Mouse (Mus musculus): ENCODE results near the gene Kif2c. TPM values are rescaled to one million over a fixed set of nuclear protein-coding genes. Genes with fewer than 3 reads are reported as not detected.
A peak's percentile ranks its signal among the peaks of the same experiment; 100 is the strongest.

The Kif2c gene
- polyA plus RNA-seq, 1 experiment: 0.16 TPM

DNA sequence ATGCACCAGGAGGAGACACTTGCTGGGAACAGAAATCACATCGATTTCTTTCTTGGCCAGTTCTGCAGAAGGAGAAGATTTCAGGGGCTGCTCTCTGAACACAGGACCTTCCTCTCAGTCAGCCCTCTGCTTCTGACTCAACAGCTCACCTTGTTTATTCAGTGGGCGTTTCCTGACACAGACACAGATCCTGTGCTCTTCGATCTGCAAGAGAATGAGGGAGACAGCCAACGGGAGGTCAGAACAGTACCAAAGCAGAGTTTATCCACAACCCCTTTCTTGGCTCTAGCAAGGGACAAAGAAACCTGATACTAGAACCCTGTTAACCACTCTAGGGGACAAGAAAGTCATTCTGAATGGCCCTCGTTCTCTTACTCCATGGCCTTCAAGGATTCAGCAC is 12.5 kb downstream of the Kif2c start:
- 94% methylated on average over 5 of the region's 5 CpGs for WGBS
- Histone ChIP-seq H3K4me1 (ENCODE audit: control insufficient read depth, insufficient read depth, low read length) (no peaks in the 10 kb centered on the region), H3K27ac (ENCODE audit: insufficient read depth, low read length) (no peak overlapping the region), H3K4me3 (replicated peaks; ENCODE audit: insufficient read depth, low read depth, low read length) (no peak overlapping the region), H3K27me3 (ENCODE audit: control insufficient read depth, insufficient read depth, low read length) (no peaks in the 10 kb centered on the region)
- TF ChIP-seq CTCF (IDR thresholded peaks at IDR 0.05; ENCODE audit: borderline replicate concordance, insufficient read depth, low read depth, low read length) (no peak), POLR2A (IDR thresholded peaks at IDR 0.05; ENCODE audit: borderline replicate concordance, insufficient read depth, low read length) (no peak)
- DNase-seq: no peak

DNA sequence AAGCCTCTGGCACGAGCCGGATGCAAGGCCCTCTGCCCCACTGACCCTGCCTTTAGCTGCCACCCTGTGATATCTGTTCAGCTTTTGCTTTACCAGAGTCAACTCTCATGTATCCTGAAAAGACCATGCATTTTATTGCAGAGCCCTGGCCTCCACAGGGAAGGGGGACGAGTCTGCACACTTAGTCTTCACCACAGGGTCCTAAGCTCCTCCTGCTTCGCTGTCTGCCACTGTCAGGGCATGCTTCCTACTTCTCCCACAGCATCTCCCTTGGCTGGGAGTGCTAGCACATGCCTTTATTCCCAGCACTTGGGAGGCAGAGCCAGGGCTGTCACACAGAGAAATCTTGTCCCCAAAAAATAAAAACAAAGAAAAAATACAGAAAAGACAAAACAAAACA is 21.3 kb downstream of the Kif2c start:
- TF ChIP-seq CTCF (IDR thresholded peaks at IDR 0.05; ENCODE audit: borderline replicate concordance, insufficient read depth, low read depth, low read length) (no peak), POLR2A (IDR thresholded peaks at IDR 0.05; ENCODE audit: borderline replicate concordance, insufficient read depth, low read length) (no peak)
- no peak overlapping the region for H3K4me3 ChIP-seq (replicated peaks; ENCODE audit: insufficient read depth, low read depth, low read length)
- WGBS: 71% methylated on average over 4 of the region's 4 CpGs
- DNase-seq: no peak
- H3K27ac ChIP-seq (ENCODE audit: insufficient read depth, low read length): no peak overlapping the region
- H3K4me1 ChIP-seq (ENCODE audit: control insufficient read depth, insufficient read depth, low read length): no peaks in the 10 kb centered on the region
- H3K27me3 ChIP-seq (ENCODE audit: control insufficient read depth, insufficient read depth, low read length): no peaks in the 10 kb centered on the region

DNA sequence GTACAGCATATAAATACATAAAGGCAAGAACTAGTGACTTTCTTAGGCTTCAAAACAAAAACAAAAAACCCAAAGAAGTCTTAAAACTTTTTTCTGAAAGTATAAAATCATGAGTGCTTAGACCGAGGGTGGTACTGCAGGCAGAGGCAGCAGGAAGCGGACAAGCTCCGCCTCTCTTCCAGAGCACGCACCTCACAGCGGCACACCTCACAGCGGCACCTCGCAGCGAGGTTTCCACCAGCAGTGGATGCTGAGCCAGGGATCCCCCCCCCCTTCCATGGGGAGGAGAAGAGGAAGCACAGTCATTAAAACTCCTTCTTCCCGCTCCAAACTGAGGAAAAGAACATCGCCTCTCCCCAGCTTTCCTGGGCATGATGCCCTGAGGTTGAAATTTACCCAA is 22.8 kb downstream of the Kif2c start:
- Histone ChIP-seq H3K4me1 (ENCODE audit: control insufficient read depth, insufficient read depth, low read length) (no peaks in the 10 kb centered on the region), H3K4me3 (replicated peaks; ENCODE audit: insufficient read depth, low read depth, low read length) (no peak overlapping the region), H3K27ac (ENCODE audit: insufficient read depth, low read length) (no peak overlapping the region), H3K27me3 (ENCODE audit: control insufficient read depth, insufficient read depth, low read length) (no peaks in the 10 kb centered on the region)
- DNase-seq: no peak
- 77% methylated on average over 10 of the region's 10 CpGs for WGBS
- TF ChIP-seq CTCF (IDR thresholded peaks at IDR 0.05; ENCODE audit: borderline replicate concordance, insufficient read depth, low read depth, low read length): no peak

DNA sequence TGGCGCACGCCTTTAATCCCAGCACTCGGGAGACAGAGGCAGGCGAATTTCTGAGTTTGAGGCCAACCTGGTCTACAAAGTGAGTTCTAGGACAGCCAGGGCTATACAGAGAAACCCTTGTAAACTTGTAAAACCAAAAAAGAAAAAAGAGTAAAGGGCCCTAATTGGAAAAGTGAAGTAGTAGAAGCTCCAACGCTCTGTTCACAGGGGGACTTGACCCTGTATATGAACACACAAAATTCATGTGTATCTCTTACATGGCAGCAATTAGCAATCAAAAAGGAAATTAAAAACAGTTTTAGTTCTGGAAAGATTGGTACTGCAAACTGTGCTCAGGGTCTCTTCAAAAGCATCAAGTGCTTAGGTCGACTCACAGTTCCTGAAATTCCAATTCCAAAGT is 26.1 kb downstream of the Kif2c start:
- WGBS: 28% methylated on average over 6 of the region's 6 CpGs
- H3K4me1 ChIP-seq (ENCODE audit: control insufficient read depth, insufficient read depth, low read length): no peaks in the 10 kb centered on the region
- TF ChIP-seq CTCF (IDR thresholded peaks at IDR 0.05; ENCODE audit: borderline replicate concordance, insufficient read depth, low read depth, low read length): no peak
- no peak for TF ChIP-seq POLR2A (IDR thresholded peaks at IDR 0.05; ENCODE audit: borderline replicate concordance, insufficient read depth, low read length)
- no peak for DNase-seq
- H3K27me3 ChIP-seq (ENCODE audit: control insufficient read depth, insufficient read depth, low read length): no peaks in the 10 kb centered on the region
- H3K27ac ChIP-seq (ENCODE audit: insufficient read depth, low read length): peak overlapping the region; percentile 87; the same call in 1 of the 2 replicates
- H3K4me3 ChIP-seq (replicated peaks; ENCODE audit: insufficient read depth, low read depth, low read length): peak overlapping the region; percentile 86

DNA sequence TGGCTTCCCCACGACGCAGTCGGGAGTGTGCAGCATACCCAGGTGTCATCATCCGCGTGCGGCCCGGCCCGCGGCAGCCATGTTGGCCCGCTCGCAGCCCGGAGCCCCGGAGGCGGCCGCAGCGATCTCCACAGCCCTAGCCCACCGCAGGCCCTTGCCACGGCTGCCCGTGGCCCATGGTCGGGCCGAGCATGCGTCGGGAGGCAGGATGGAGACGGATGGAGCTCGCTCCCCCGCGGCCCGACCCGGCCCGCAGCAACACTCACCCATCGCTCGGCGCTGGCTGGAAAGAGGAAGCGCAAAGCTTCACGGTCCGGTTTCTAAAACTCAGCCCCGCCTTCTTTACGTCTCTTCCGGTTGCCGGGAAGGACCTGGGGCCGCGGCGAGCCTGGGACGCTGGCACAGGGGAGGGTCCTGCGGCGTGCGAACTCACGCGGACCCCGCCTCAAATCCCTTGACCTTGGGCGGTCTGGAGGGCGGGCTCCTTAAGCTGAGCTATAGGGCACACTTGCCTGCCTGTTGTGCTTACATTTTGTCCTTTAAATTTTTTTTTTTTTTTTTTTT is 26.6 kb downstream of the Kif2c start, which contains the start of gene Rps8:
Rps8 (minus strand) TSS at position 452 of the 564 bp plus-strand sequence.
- H3K27ac ChIP-seq (ENCODE audit: insufficient read depth, low read length): peak within 1 kb of the TSS; percentile 87
- TF ChIP-seq CTCF (IDR thresholded peaks at IDR 0.05; ENCODE audit: borderline replicate concordance, insufficient read depth, low read depth, low read length) (no peak), POLR2A (IDR thresholded peaks at IDR 0.05; ENCODE audit: borderline replicate concordance, insufficient read depth, low read length) (peak; percentile 98)
- WGBS: under 1% methylated on average over 52 of the region's 52 CpGs
- H3K4me3 ChIP-seq (replicated peaks; ENCODE audit: insufficient read depth, low read depth, low read length): peak within 1 kb of the TSS; percentile 86
- no peaks in the 10 kb centered on the region for H3K4me1 ChIP-seq (ENCODE audit: control insufficient read depth, insufficient read depth, low read length)
- no peaks in the 10 kb centered on the region for H3K27me3 ChIP-seq (ENCODE audit: control insufficient read depth, insufficient read depth, low read length)
- peak; percentile 88 to 90 for DNase-seq

DNA sequence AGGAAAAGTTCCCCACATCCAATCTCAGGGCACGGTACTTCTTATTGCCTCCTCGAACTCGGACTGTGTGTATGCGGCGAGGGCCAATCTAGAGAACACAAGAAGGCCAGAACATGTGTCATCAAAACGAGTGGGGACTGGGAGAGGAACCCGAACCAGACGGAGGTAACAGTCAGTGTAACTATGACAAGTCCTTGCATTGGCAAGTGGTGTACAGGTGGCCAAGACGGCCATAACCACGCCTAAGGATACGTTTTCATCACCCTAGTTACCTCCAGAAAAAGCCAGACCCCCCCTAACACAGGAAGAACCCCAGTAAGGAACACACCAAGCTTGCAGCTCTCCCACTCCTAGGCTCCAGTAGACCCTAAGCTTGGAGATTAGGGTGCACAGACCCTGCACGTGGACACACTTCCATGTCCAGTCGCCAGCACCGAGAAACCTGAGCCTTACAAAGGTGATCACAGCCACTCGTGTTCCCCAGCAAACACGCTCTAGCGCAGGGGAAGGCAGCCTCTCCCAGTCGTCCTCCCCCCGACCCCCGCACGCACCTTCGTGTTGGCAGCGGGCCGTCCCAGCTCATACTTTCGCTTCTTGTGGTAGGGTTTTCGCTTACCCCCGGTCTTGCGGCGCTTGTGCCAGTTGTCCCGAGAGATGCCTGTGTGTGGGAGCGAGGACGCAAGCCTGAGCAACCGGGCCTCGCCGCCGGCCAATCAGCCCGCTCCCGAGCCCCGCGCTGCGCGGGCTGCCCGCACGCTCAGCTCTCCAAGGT is 27.2 kb downstream of the Kif2c start:
- no peak for TF ChIP-seq POLR2A (IDR thresholded peaks at IDR 0.05; ENCODE audit: borderline replicate concordance, insufficient read depth, low read length)
- TF ChIP-seq CTCF (IDR thresholded peaks at IDR 0.05; ENCODE audit: borderline replicate concordance, insufficient read depth, low read depth, low read length): no peak
- peak in 1 of 2 experiments; percentile 19 for DNase-seq
- no peaks in the 10 kb centered on the region for H3K27me3 ChIP-seq (ENCODE audit: control insufficient read depth, insufficient read depth, low read length)
- H3K27ac ChIP-seq (ENCODE audit: insufficient read depth, low read length): peak overlapping the region; percentile 87
- H3K4me3 ChIP-seq (replicated peaks; ENCODE audit: insufficient read depth, low read depth, low read length): peak overlapping the region; percentile 86
- H3K4me1 ChIP-seq (ENCODE audit: control insufficient read depth, insufficient read depth, low read length): no peaks in the 10 kb centered on the region
- WGBS: 2% methylated on average over 44 of the region's 44 CpGs

DNA sequence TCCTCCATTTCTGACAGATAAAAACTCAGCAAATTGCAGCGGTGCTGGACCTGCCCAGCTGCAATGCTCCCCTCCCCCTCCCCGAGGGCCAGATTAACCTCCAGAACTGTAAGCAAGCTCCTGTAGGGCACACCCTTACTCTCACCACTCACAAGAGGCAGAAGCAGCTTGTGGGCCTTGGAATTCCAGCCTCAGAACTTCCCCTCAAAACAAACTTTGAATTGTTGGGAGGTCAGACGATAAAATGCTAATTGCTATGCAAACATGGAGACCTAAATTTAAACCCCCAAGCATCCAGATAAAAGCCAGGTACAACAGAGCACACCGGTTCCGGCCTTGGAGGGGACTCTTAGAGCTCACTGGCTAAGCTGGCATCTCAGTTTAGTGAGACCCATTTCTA is 29.7 kb downstream of the Kif2c start:
- no peak for TF ChIP-seq POLR2A (IDR thresholded peaks at IDR 0.05; ENCODE audit: borderline replicate concordance, insufficient read depth, low read length)
- TF ChIP-seq CTCF (IDR thresholded peaks at IDR 0.05; ENCODE audit: borderline replicate concordance, insufficient read depth, low read depth, low read length): no peak
- Histone ChIP-seq H3K4me3 (replicated peaks; ENCODE audit: insufficient read depth, low read depth, low read length) (no peak overlapping the region), H3K27ac (ENCODE audit: insufficient read depth, low read length) (no peak overlapping the region), H3K4me1 (ENCODE audit: control insufficient read depth, insufficient read depth, low read length) (no peaks in the 10 kb centered on the region), H3K27me3 (ENCODE audit: control insufficient read depth, insufficient read depth, low read length) (no peaks in the 10 kb centered on the region)
- DNase-seq: no peak
- 81% methylated on average over 5 of the region's 5 CpGs for WGBS

DNA sequence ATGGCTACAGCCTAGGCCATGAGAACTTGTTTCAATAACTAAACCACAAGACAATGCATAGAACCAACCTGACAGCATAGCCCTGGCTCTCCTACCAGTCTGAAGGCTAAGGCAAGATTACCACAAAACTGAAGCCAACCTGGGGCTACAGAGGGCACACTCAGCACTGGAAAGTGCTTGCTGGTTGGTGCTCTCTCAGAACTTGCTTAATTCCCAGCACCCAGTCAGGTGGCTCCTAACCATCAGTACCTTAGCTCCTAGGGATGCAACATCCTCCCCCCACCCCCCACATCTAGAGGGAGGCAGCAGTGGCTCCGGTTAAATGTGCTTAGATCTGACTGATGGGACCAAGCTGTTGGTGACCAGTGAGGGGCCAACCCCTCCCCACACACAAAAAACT is 31.0 kb downstream of the Kif2c start:
- no peak overlapping the region for H3K27ac ChIP-seq (ENCODE audit: insufficient read depth, low read length)
- TF ChIP-seq CTCF (IDR thresholded peaks at IDR 0.05; ENCODE audit: borderline replicate concordance, insufficient read depth, low read depth, low read length): no peak
- TF ChIP-seq POLR2A (IDR thresholded peaks at IDR 0.05; ENCODE audit: borderline replicate concordance, insufficient read depth, low read length): no peak
- WGBS: 65% methylated on average over 1 of the region's 1 CpGs
- H3K4me3 ChIP-seq (replicated peaks; ENCODE audit: insufficient read depth, low read depth, low read length): no peak overlapping the region
- no peaks in the 10 kb centered on the region for H3K27me3 ChIP-seq (ENCODE audit: control insufficient read depth, insufficient read depth, low read length)
- H3K4me1 ChIP-seq (ENCODE audit: control insufficient read depth, insufficient read depth, low read length): no peaks in the 10 kb centered on the region
- DNase-seq: no peak

Data from cerebellum, adult 2 months (tissue).